Mouse (Mus musculus) midbrain, embryonic 14.5 days (tissue): ENCODE data around the gene Mindy4b-ps. TPM values are rescaled to one million over a fixed set of nuclear protein-coding genes. Genes with fewer than 3 reads are reported as not detected.

Source experiments
- ATAC-seq: fragments of 200-750 bp; cut with Nextera tagmentation; 2 replicates; pipeline ENCODE4 v1.8.0; 2017; ENCODE audit warnings: moderate number of reproducible peaks, moderate library complexity; ENCODE audit not compliant: low FRiP score, low TSS enrichment
- DNase-seq: peaks from one replicate; pipeline ENCODE4 v3.0.0-alpha.2; 2015
- H3K27ac ChIP-seq: fragments of 300-500 bp; sonication (generic); replicated peaks from 2 replicates; pipeline ENCODE4 v1.5.1; 2014; ENCODE audit warnings: mild to moderate bottlenecking, low read depth, low read length, moderate library complexity
- H3K27me3 ChIP-seq: fragments of 300-500 bp; sonication (generic); 2 replicates; pipeline ENCODE4 v1.6.1; 2014; ENCODE audit warnings: low read length, control low read depth, mixed read lengths; ENCODE audit not compliant: control insufficient read depth, insufficient read depth
- H3K36me3 ChIP-seq: fragments of 300-500 bp; sonication (generic); 2 replicates; pipeline ENCODE4 v1.6.1; 2014; ENCODE audit warnings: low read length, control low read depth; ENCODE audit not compliant: control insufficient read depth, insufficient read depth
- H3K4me1 ChIP-seq: fragments of 300-500 bp; sonication (generic); 2 replicates; pipeline ENCODE4 v1.6.1; 2014; ENCODE audit warnings: mild to moderate bottlenecking, antibody characterized with exemption, low read length, control low read depth; ENCODE audit not compliant: control insufficient read depth, insufficient read depth
- H3K4me2 ChIP-seq: fragments of 300-500 bp; sonication (generic); 2 replicates; pipeline ENCODE4 v1.6.1; 2014; ENCODE audit warnings: mild to moderate bottlenecking, low read length, moderate library complexity
- H3K4me3 ChIP-seq: fragments of 300-500 bp; sonication (generic); replicated peaks from 2 replicates; pipeline ENCODE4 v1.5.1; 2014; ENCODE audit warnings: low read depth, low read length
- H3K9ac ChIP-seq: fragments of 300-500 bp; sonication (generic); replicated peaks from 2 replicates; pipeline ENCODE4 v1.6.1; 2014; ENCODE audit warnings: mild to moderate bottlenecking, low read length, moderate library complexity
- H3K9me3 ChIP-seq: fragments of 300-500 bp; sonication (generic); 2 replicates; pipeline ENCODE4 v1.6.1; 2016; ENCODE audit warnings: low read length, control low read depth, mixed read lengths; ENCODE audit not compliant: control insufficient read depth
- WGBS: fragments of 180-500 bp; shearing (Covaris S2); extraction: QIAGEN DNeasy Blood & Tissue Kit; methylation state at CpG from one replicate; pipeline ENCODE4 v1.1.7; 2014; 5-methylcytosine and 5-hydroxymethylcytosine counted together
- polyA plus RNA-seq: library from polyadenylated mRNA; unstranded; fragments of >200 nt; fragmentation: Nextera tagmentation; extraction: Ambion mirVana; gene quantifications from 2 replicates; pipeline ENCODE4 v1.2.1, GENCODE M21; 2014

Mindy4b-ps gene
- polyA plus RNA-seq, 1 experiment from 2014 or later = not detected

- no peaks in the 10 kb centered on the region for H3K9me3 ChIP-seq
- WGBS = 84% methylated on average over 1 of the region's 1 CpGs
- DNase-seq = no peak
- H3K27ac ChIP-seq = no peak overlapping the region
- H3K4me3 ChIP-seq = no peak overlapping the region
- H3K4me1 ChIP-seq = no peaks in the 10 kb centered on the region
- no peak overlapping the region for H3K9ac ChIP-seq
- H3K27me3 ChIP-seq = no peaks in the 10 kb centered on the region
- no peaks in the 10 kb centered on the region for H3K36me3 ChIP-seq
- H3K4me2 ChIP-seq = no peak overlapping the region
- no peak for ATAC-seq
These were observed 65.7 kb downstream of the Mindy4b-ps start for GRCm38 (mm10) chr3:58756429-58756828.

GRCm38 (mm10) chr3:58755769-58756168 is 66.3 kb downstream of the Mindy4b-ps start:
- no peak overlapping the region for H3K4me3 ChIP-seq
- no peaks in the 10 kb centered on the region for H3K4me1 ChIP-seq
- WGBS = 88% methylated on average over 1 of the region's 1 CpGs
- no peak overlapping the region for H3K27ac ChIP-seq
- no peak for ATAC-seq
- no peaks in the 10 kb centered on the region for H3K9me3 ChIP-seq
- H3K4me2 ChIP-seq = no peak overlapping the region
- no peaks in the 10 kb centered on the region for H3K27me3 ChIP-seq
- no peaks in the 10 kb centered on the region for H3K36me3 ChIP-seq
- DNase-seq = no peak
- H3K9ac ChIP-seq = no peak overlapping the region

- WGBS = 89% methylated on average over 3 of the region's 3 CpGs
- ATAC-seq = no peak
- H3K4me1 ChIP-seq = no peaks in the 10 kb centered on the region
These were observed 67.8 kb downstream of the Mindy4b-ps start for GRCm38 (mm10) chr3:58754361-58754760.

GRCm38 (mm10) chr3:58751818-58752620 is 70.1 kb downstream of the Mindy4b-ps start:
- Histone ChIP-seq H3K27ac (no peak overlapping the region), H3K36me3 (no peaks in the 10 kb centered on the region), H3K4me3 (no peak overlapping the region), H3K9me3 (no peaks in the 10 kb centered on the region), H3K9ac (no peak overlapping the region), H3K4me1 (no peaks in the 10 kb centered on the region), H3K4me2 (no peak overlapping the region), H3K27me3 (no peaks in the 10 kb centered on the region)
- no peak for DNase-seq
- 77% methylated on average over 8 of the region's 8 CpGs for WGBS
- no peak for ATAC-seq

More at GRCm38 (mm10) chr3:58754361-58754760, 67.8 kb downstream of the Mindy4b-ps start:
- no peaks in the 10 kb centered on the region for H3K36me3 ChIP-seq
- no peaks in the 10 kb centered on the region for H3K9me3 ChIP-seq
- no peak overlapping the region for H3K4me3 ChIP-seq
- H3K27ac ChIP-seq = no peak overlapping the region
- H3K27me3 ChIP-seq = no peaks in the 10 kb centered on the region
- no peak for DNase-seq
- H3K9ac ChIP-seq = no peak overlapping the region
- H3K4me2 ChIP-seq = no peak overlapping the region

- DNase-seq = no peak
- ATAC-seq = no peak
These were observed 73.4 kb downstream of the Mindy4b-ps start for GRCm38 (mm10) chr3:58748724-58749123.

GRCm38 (mm10) chr3:58747924-58748323 is 74.2 kb downstream of the Mindy4b-ps start:
- H3K4me3 ChIP-seq = no peak overlapping the region
- H3K4me1 ChIP-seq = no peaks in the 10 kb centered on the region
- H3K9ac ChIP-seq = no peak overlapping the region
- no peak overlapping the region for H3K27ac ChIP-seq
- no peak for DNase-seq
- no peaks in the 10 kb centered on the region for H3K27me3 ChIP-seq
- H3K9me3 ChIP-seq = no peaks in the 10 kb centered on the region
- ATAC-seq = no peak
- no peak overlapping the region for H3K4me2 ChIP-seq
- H3K36me3 ChIP-seq = no peaks in the 10 kb centered on the region
- 93% methylated on average over 1 of the region's 1 CpGs for WGBS

More at GRCm38 (mm10) chr3:58748724-58749123, 73.4 kb downstream of the Mindy4b-ps start:
- Histone ChIP-seq H3K4me2 (no peak overlapping the region), H3K27ac (no peak overlapping the region), H3K27me3 (no peaks in the 10 kb centered on the region), H3K4me3 (no peak overlapping the region), H3K9me3 (no peaks in the 10 kb centered on the region), H3K36me3 (no peaks in the 10 kb centered on the region), H3K9ac (no peak overlapping the region), H3K4me1 (no peaks in the 10 kb centered on the region)

- Histone ChIP-seq H3K4me1 (peaks cover 7% of the 10 kb centered on the region), H3K4me3 (no peak overlapping the region), H3K4me2 (no peak overlapping the region), H3K27ac (no peak overlapping the region), H3K36me3 (no peaks in the 10 kb centered on the region), H3K9ac (no peak overlapping the region), H3K9me3 (no peaks in the 10 kb centered on the region), H3K27me3 (no peaks in the 10 kb centered on the region)
- WGBS = 61% methylated on average over 2 of the region's 2 CpGs
- DNase-seq (no peak), ATAC-seq (no peak)
These were observed 82.6 kb downstream of the Mindy4b-ps start for GRCm38 (mm10) chr3:58739536-58739935.
